Mouse (Mus musculus): ENCODE measurements at regions not wholly inside any gene's neighbourhood (a gene's known extent, or its start where the extent isn't known, plus 50 kb on each side); places are given as distances from the start of the nearest gene placed in this dataset.
"Not testable (repeated sequence)": the region's sequence is repeated elsewhere in the genome, so short reads cannot be mapped to it uniquely, and the experiment has no call there.

GRCm38 (mm10) chr17:93067850-93068249, 131.0 kb upstream of the Adcyap1 start:
- TF ChIP-seq CTCF (IDR thresholded peaks at IDR 0.05; ENCODE audit: borderline replicate concordance, extremely low read depth, insufficient read depth, insufficient read length); POLR2A (IDR thresholded peaks at IDR 0.05; ENCODE audit: borderline replicate concordance, extremely low read depth, insufficient read depth, insufficient read length, poor library complexity, severe bottlenecking): not testable (repeated sequence)
